16 mouse cellular contexts compared by ENCODE assay signal in genomic region chr2:68906921-68907320, GRCm38 (mm10).
"Had no signal": no experiment of that assay in that cellular context is flagged by ENCODE, and none has a peak within 500 bp of the region (broad histone marks: within the 10 kb centered on the region; RNA-seq: fewer than 3 reads in every experiment).

No protein-coding gene starts in this region.

- DNase-seq: kidney, postnatal 10 days; kidney, postnatal 36 days; layer of hippocampus, postnatal 36 days; liver, embryonic 13.5 days; lung, embryonic 14.5 days; midbrain, embryonic 14.5 days; retina, postnatal 1 day; right cerebral cortex, postnatal 25 days had no signal

- H3K9ac ChIP-seq: kidney, embryonic 15.5 days; liver, embryonic 13.5 days; lung, embryonic 14.5 days; neural tube, embryonic 13.5 days; stomach, embryonic 15.5 days had no signal

- ATAC-seq: hindbrain, postnatal 0 days; intestine, postnatal 0 days had no signal

- H3K9me3 ChIP-seq: kidney, embryonic 15.5 days; liver, embryonic 13.5 days; megakaryocyte, embryonic 14.5 days; midbrain, embryonic 10.5 days; neural tube, embryonic 13.5 days; stomach, embryonic 15.5 days had no signal

- H3K4me2 ChIP-seq: kidney, embryonic 15.5 days; neural tube, embryonic 13.5 days; stomach, embryonic 15.5 days had no signal

- H3K27me3 ChIP-seq: kidney, embryonic 15.5 days; liver, embryonic 13.5 days; megakaryocyte, embryonic 14.5 days; neural tube, embryonic 13.5 days; stomach, embryonic 15.5 days had no signal

- H3K4me1 ChIP-seq: kidney, embryonic 15.5 days; midbrain, embryonic 10.5 days; stomach, embryonic 15.5 days had no signal

- H3K36me3 ChIP-seq: kidney, embryonic 15.5 days; liver, embryonic 13.5 days; midbrain, embryonic 10.5 days; neural tube, embryonic 13.5 days; stomach, embryonic 15.5 days had no signal

- H3K4me3 ChIP-seq: kidney, embryonic 15.5 days; left cerebral cortex, adult 2 months; midbrain, embryonic 10.5 days; neural tube, embryonic 13.5 days; stomach, embryonic 15.5 days had no signal

- H3K27ac ChIP-seq: hindbrain, postnatal 0 days; kidney, embryonic 15.5 days; liver, embryonic 13.5 days; midbrain, embryonic 10.5 days; neural tube, embryonic 13.5 days; stomach, embryonic 15.5 days had no signal
